Mouse (Mus musculus) monocyte, adult 2 months (primary cell): ENCODE results near the gene Dpysl5.
"Not testable (repeated sequence)": the region's sequence is repeated elsewhere in the genome, so short reads cannot be mapped to it uniquely, and the experiment has no call there.

Experiments used
- DNase-seq, 2 experiments: peaks; one replicate each; pipeline ENCODE4 v3.0.0; 2022; ENCODE audit warnings: low spot score in 2 of 2, low read depth in 1 of 2

Gene Dpysl5

DNA sequence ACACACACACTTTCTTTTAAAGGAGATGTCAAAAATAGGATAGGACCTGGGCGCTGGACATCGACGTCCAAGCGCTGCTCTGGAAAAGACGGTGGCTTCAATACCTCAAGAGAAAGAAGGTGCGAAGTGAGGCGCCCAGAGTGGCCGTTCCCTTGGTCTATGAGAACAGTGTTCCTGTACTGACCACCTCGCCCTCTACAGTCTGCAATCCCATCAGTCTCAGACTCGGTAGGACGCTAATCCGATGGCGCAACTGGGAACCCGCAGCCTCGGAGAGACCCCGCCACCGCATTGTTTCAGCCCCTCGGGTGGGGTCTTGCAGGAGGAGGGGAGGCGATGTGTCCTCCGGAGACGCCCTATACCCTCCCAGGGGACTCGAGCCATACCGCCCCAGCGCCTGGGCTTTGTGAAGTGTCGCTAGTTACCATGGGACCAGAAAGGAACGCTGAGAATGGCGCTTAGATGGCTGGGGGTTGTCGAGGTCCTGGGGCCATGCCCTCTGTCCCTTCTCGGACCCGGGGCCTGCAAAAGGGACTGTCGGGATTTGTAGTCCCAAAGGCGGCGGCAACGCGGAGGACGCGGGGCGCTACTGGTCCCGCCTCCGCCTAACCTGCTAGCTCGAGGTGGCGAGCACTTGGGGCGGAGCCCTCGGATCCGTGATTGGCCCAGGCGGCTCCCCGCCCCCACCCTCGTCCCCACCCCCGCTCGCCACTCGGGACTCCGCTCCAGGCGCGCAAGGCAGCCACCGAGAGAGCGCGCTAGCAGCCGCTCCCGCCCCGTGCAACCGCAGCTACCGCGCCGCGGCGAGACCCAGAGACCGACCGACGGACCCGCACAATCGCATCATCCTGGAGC, at the start of gene Dpysl5:
Dpysl5 (plus strand) TSS at position 418 of the 855 bp plus-strand sequence.
- DNase-seq = no peak

DNA sequence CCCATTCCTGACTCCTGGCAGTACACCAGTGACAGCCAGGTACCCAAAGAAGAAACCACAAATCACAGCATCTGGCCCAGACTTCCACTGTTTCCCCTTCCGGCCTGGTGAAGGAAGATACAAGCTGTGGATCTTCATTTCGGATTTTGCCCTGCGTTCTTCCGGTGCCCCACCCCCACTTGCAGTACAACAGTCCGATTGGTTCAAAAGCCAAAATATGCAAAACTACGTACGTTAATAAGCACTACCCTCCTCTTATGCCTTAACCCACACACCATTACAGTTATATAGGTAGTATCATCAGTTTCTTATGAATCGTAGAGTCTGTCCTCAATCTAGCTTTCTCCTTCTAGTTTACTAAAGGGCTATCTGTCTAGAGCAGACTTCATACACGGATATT, 46.0 kb upstream of the Dpysl5 start:
- no peak for DNase-seq

DNA sequence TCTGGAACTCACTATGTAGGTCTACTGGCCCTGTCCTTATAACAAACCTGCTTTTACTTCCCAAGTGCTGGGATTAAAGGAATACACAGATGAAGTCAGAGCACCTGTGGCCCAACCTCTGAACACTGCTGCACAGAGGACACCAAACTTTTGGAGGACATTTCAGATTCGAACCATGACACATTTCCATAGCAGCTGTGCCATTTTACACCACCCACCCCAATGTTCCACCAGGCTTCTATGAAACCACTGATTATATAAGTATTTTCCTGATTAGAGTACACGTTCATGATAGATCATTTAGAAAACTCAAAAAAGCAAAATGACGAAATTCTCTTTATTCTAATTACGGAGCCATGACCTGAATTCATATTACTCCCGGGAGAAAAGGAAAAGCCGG, 45.4 kb upstream of the Dpysl5 start:
- no peak for DNase-seq

DNA sequence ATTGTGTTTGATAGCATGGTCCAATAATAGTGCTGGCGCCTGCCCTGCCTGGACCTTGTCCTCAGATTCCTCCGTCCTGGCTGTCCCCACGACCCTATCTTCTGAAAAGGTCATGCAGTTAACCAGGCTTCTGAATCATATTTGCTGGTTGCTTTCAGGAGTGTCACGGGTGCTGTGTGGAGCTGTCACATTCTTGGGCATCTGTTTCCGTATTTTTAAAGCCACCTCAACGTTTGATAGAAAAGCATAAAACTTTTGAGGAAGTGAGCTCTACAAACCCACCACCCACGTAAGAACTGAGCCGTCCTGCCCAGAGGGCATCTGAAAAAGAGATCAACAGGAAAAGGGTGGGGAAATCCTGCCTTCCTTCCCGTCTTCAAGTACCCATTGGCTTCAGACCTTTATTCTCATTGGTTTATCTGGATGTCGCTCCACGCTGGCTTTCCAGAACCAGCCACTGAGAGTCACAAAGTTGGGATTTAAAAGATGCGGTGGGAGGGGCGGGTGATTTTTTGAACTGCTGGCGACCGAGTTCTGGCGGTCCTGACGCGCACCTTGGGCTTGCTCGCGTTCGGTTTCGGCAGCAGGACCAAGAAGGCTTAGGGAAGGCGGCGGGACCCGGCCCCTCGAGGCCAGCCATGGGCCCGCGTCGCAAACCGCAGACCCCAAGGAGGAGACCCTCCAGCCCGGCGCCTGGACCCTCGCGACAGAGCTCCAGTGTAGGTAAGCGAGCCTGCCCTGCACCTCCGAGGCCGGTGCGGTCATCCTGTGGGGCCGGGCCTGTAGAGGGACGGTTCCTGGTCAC, 44.8 kb upstream of the Dpysl5 start, which contains the start of gene Cenpa:
Cenpa (plus strand) TSS at position 387 of the 805 bp plus-strand sequence.
- DNase-seq = peak; percentile 82 to 90

DNA sequence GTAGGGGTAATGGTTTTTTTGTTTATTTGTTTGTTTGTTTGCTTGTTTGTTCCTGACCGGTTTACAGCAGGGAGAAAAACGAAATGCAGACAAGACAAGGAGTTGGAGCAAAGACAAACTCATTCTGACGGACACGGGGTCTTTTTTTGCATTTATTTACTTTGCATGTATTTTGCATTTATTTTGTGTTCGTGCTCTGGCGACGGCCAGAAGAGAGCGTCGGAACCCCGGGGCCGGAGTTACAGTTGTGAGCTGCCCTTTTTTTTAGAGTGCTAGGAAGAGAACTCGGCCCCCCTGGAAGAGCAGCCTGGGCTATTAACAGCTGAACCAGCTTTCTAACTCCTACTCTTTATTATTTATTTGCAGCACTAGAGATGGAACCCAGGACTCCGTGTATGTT, 44.1 kb upstream of the Dpysl5 start:
- DNase-seq = no peak

DNA sequence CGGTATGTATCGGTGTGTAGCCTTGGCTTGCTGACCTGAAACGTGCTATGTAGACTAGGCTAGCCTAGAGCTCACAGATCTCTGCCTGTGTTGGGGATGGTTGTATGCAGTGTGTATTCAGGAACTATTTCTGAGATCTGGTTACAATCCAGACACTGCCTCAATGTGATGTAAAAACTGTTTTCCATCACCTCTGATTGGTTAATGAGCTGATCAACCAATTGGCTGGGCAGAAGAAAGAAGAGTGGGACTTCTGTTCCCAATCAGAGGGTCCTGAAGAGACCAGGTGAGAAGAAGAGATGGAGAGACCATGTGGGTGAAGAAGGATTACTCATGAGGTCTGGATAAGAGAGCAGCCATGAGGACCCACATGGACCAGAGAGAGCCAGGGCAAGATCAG, 43.7 kb upstream of the Dpysl5 start:
- no peak for DNase-seq

DNA sequence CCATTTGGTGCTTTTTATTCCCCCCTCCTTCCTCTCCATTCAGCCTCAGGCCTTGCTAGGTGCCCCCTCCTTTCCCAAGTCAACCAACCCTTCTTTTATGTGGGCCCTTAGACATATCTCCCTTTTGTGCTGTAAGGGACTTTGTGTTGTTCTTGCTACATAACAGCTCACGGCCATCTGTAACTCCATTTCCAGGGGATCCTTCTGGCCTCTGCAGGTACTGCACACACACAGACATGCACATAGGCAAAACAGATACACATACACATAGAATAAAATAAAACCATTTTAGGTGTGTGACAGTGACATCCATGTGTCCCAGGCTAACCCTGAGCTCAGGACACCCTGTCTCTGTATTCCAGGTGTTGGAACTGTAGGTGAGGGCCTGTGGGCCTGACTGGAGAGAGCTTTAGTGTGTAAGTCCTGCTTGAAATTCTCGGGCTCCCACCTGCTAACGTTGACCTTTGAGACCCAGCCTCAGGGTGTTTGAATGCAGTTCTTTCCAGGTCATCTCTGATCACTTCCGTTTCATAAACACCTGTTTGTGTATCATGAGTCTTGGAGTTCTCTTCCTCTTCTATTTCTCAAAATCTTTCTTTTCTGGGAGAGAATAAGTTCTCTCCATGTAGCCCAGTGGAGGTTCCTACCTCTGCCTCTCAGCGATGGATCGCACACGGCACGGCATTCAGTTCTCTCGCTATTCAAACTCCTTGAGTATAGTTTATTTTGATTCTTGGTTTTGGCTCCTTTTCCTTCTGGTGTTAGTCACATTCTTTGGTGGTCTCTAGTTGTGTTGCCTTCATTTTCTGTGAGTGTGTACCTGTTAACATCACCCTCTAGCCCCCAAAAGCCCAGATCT, 42.5 kb upstream of the Dpysl5 start:
- no peak for DNase-seq

DNA sequence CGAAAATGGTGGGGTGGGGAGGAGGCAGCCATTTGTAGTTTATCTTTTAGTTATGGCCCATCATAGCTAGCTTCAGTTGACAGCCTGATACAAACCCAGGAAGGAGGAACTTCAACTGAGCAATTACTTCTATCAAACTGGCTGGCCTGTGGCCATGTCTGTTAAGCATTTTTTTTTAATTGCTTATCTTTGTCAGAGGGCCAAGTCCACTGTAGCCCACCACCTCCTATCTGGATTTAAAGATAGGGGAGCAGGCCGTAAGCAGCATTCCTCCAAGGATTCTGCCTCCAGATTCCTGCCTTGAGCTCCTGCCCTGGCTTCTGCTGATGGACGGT, 41.9 kb upstream of the Dpysl5 start:
- DNase-seq = no peak

DNA sequence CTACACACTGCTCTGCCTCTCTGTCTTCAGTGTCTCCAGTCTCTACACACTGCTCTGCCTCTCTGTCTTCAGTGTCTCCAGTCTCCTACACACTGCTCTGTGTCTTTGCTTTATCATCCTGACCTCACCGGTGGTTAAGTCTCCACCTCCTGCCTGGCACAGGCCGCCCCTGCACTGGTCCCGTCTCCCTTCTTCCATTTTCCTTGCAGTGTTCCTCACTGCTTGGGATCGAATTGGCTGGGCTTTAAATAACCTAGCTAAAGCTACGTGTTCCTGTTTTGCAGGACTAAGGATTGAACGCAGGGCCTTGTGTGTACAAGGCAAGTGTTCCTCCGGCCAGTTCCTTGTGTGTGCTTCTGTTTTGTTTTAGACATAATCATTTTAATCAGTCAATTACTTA, 41.3 kb upstream of the Dpysl5 start:
- DNase-seq = no peak

DNA sequence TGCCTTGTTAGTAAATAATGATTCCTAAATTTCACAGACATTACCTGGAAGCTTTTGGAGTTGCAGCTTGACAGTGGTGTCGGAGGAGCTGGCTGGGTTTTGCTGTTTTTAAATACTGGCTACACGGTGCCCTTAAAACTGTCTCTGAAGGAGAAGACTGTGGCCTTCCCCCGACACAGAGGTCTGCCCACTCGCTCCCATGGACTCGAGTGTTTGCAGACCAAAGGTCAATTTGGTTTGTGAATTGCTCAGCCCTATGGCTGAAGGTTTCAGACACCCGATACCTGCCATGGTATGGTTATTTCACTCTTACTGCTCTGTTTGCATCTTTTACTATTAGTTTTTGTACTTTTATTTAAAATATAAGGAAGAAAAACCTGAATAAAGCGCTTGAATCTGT, 37.4 kb upstream of the Dpysl5 start:
- no peak for DNase-seq

DNA sequence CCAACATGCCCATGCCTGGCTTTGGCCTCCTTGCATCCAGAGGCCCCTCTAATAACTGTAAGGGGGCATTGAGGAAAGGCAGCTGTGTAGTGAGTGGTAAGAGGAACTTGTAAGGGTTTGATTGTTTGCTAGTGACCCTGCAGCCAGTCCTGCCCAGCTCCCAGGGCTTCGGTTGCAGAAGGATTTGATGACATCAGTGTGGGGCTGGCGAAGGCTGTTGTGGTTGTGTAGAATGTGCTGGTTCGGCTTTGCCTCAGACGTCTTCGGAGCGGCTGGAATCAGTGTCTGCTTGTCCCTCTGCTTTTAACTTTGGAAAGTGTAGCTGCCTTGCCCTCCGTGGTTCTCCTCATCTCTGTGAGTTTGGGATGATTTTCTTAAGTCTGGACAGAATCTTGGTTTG, 34.6 kb upstream of the Dpysl5 start:
- no peak for DNase-seq

DNA sequence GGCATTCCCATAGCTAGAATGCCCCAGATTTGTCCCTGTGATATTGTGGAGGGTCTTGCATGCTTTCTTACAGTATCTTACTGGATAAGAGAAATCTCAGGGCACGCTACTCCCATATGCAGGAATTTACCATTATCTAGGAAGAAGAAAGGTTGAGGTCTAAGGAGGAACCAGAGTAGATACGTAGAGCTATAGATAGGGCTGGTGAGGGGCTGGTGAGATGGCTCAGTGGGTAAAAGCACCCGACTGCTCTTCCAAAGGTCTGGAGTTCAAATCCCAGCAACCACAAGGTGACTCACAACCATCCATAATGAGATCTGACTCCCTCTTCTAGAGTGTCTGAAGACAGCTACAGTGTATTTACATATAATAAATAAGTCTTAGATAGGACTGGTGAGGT, 33.3 kb upstream of the Dpysl5 start:
- DNase-seq = not testable (repeated sequence)

DNA sequence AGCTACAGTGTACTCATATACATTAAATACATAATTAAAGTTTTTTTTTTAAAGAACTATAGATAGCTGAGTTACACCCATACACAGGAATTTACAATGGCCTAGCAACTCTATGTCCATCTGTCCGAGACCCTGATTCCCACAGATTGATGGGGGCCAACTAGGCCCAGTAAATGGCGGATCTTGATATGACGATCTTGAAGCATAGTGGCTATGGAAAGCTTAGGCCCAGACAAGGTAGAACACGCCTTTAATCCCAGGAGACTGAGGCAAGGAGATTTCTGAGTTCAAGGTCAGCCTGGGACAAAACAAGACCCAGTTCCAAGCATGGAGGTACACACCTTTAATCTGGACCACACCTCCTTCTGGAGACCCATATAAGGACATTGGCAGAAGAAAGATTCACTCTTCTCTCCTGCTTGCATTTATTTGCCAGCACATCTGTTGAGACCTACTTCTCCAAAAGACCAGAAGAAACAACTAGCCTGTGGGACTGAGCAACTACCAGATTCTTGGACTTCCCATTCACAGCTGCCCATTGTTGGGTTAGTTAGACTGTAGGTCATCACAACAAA, 32.6 kb upstream of the Dpysl5 start:
- no peak for DNase-seq

DNA sequence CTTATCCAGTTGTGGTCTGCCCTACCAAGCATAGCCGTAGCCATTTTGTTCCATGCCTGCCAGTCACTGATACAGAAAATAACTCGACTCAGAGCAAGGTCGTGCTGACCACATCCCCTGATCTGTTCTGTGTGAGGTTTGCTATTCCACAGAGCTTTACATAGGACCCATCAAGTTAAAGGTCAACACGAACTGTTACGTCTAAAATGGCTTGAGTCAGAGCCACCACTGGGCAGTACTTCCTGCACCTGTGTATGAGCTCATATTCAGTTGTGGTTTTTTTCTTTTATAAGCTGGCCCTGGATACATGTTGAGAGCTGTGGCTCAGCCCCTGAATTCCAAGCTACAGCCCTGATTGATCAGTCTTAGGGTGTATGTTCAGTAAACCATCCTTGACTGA, 31.8 kb upstream of the Dpysl5 start:
- DNase-seq = no peak

DNA sequence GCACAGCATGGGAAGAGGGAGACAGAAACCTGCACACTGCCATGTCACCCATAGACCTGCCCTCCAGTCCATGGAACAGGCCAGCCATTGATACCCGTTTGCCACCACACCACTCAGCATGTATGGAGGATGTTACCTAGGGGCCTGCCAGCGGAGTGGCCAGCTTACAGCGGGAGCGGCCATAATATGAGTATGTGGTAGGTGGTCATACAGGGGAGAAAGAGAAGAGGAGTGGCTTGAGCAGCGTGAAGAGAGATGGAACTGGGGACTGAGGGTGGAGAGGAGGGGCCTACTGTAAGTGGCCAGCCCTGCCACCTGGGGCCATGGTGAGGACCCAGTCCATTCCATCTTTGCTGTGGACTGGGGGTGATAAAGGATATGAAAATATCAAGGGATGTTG, 29.4 kb upstream of the Dpysl5 start:
- no peak for DNase-seq

DNA sequence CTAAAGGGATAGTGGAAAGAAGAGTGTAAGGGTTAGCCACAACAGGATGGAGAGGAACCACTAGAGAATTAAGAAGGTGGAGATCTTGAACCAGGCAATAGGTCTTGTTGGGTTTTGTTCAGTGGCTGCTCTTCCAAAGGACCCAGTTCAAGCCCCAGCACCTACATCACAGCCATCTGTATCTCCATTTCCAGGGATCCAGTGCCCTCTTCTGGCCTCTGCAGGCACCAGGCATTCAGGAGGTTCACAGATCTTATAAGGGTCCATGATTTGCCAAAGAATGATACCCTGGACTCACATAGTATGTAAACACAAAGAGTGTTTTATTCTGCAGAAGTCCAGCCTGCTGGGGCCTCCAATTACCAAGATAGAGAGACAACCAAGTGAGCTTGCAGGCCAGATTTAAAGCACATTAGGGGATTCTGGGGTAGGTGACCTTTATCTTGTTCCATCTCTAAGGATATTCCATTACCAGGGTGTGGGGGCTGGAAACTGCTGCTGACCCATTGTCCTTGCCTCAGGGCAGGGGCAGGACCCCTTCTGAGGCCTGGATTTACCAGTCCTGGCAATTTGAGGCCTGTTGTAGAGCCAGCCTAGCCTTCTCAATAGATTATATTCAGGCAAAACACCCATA, 28.3 kb upstream of the Dpysl5 start:
- no peak for DNase-seq

DNA sequence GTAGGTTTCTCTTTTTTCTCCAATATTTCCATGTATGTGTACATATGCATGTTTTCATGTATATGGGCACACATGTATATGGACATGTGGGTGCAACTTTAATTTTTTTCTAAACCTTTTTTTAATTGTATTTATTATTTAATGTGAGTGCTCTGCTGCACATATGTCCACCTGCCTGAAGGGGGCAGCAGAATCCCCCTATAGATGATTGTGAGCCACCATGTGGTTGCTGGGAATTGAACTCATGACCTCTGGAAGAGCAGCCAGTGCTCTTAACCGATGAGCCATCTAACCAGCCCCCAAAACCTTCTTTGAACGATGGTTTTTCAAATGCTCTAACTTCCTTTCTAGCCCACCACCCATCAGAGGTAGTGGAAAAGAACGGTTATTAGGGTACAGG, 27.4 kb upstream of the Dpysl5 start:
- DNase-seq = no peak

DNA sequence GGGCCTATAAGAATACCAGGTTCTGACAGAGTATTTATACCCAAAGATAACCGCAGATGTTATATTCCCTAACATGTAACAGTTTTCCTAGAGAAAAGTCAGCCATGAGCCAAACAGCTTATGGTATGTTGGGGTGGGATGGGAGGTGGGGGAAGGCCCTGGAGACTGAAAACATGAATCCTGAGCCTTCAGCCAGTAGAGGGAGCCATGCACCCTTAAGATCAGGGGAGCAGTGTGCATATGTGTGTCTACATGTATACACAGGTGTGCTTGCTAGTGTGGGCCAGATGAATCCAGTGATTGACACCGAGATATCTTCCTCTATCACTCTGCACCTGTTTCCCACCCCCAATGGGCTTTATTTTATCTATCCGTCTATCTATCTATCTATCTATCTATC, 24.6 kb upstream of the Dpysl5 start:
- DNase-seq = no peak

DNA sequence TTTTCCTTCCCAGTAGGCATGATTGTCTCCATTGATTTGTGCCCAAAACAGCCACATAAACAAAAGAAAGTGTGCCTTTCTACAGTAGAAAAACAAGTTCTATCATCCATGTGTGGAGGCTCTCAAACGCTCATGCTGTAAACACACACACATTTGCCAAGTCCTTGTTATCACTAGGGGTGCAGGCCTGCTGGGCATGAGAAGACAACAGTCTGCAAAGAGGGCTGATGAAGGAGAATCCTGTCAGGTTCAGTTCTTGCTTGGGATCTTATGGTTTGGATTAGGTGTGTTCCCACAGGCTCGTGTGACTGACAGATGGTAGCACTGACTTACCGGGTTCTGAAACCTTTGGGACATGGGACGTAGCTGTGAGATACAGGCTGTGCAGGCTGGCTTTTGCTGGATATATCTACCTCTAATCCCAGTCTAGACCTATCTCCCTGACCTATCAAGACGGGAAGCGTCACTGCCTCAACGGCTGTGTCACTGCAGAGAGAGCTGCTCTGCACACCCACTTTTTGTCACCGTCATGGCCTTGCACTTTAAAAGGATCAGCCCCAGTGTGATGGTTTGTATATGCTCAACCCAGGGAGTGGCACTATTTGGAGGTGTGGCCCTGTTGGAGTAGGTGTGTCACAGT, 10.9 kb upstream of the Dpysl5 start:
- DNase-seq = no peak

DNA sequence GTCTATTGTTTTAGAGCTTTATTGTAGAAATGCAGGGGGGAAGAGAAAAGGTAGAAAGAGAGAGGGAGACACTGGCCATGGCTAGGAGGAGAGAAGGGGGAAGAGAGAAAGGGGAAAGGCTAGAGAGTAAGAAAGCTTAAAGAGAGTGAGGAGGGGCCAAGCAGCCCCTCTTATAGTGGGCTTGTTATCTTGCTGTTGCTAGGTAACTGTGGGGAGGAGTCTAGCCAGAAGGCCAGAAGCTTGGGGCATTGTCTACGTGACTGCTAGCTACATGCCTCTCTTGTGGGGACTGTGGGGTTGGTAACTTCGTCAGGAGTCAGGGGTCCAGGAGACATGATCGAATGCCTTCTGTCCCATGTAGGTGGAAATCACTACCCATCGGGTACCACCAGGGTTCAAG, 10.0 kb upstream of the Dpysl5 start:
- not testable (repeated sequence) for DNase-seq
